Mouse (Mus musculus) liver, embryonic 11.5 days (tissue): Measurements from ENCODE around the gene Spaca7. TPM values are rescaled to one million over a fixed set of nuclear protein-coding genes. Genes with fewer than 3 reads are reported as not detected.

Source experiments
- polyA plus RNA-seq: library from polyadenylated mRNA; unstranded; fragments of >200 nt; fragmentation: Nextera tagmentation; extraction: Ambion mirVana; gene quantifications from 2 replicates; pipeline ENCODE4 v1.2.1, GENCODE M21; 2014

Spaca7 gene
- polyA plus RNA-seq, 1 experiment from 2014 or later: not detected

Other genes with a start within 250 kb of the Spaca7 start
- gene Sox1, start 177.7 kb upstream of the Spaca7 start, polyA plus RNA-seq: not detected in 2 replicates
- 56.3 and 63.7 TPM in 2 replicates for gene Tubgcp3, start 99.2 kb downstream of the Spaca7 start, polyA plus RNA-seq
- 5.4 and 7.0 TPM in 2 replicates for gene Atp11a, start 184.0 kb downstream of the Spaca7 start, polyA plus RNA-seq